In genomic region chr11:78305272-78305671, GRCm38 (mm10) we compare ENCODE assay signal across 25 mouse cellular contexts. TPM values are rescaled to one million over a fixed set of nuclear protein-coding genes. Genes with fewer than 3 reads are reported as not detected.
A peak's percentile ranks its signal among the peaks of the same experiment; 100 is the strongest.
DNase-seq lines count a peak whose midpoint lies in the region; ATAC-seq and TF ChIP-seq lines count a peak whose summit lies in the region.
"Had no signal": no experiment of that assay in that cellular context is flagged by ENCODE, and none has a peak within 500 bp of the region (broad histone marks: within the 10 kb centered on the region; RNA-seq: fewer than 3 reads in every experiment).

No protein-coding gene starts in this region.

- no peak overlapping the region for H3K4me3 ChIP-seq in gastrocnemius, adult 2 months
- no peak overlapping the region for H3K4me3 ChIP-seq in MEL (ENCODE audit: control insufficient read depth in 1 of 2, insufficient read depth in 1 of 2, low read depth in 2 of 2, low read length in 2 of 2)
- H3K4me3 ChIP-seq in liver, embryonic 14.5 days (ENCODE audit: insufficient read depth in 1 of 2, low read depth in 2 of 2, low read length in 2 of 2), result peak overlapping the region; percentile 11 to 12; a peak in 3 of 4 replicates
- H3K4me3 ChIP-seq: heart, embryonic 10.5 days; heart, embryonic 15.5 days; hindbrain, embryonic 12.5 days; intestine, embryonic 15.5 days; limb, embryonic 13.5 days; midbrain, embryonic 13.5 days had no signal

- TF ChIP-seq CTCF in gastrocnemius, adult 2 months (IDR thresholded peaks at IDR 0.05), result no peak
- TF ChIP-seq CTCF in MEL (IDR thresholded peaks at IDR 0.05 in 2 of 3, conservative IDR thresholded peaks at IDR 0.05 in 1 of 3; ENCODE audit: control insufficient read depth in 1 of 3, insufficient read depth in 1 of 3, low read depth in 2 of 3, low read length in 3 of 3, poor library complexity in 1 of 3, severe bottlenecking in 1 of 3), result no peak
- TF ChIP-seq CTCF in liver, embryonic 14.5 days (IDR thresholded peaks at IDR 0.05; ENCODE audit: low read depth), result no peak

- no peak for ATAC-seq in liver, embryonic 14.5 days (ENCODE audit: insufficient read depth)
- ATAC-seq: CD4-positive, CD25-positive, alpha-beta regulatory T cell, adult 4 months; hindbrain, postnatal 0 days; intestine, embryonic 15.5 days; midbrain, embryonic 13.5 days had no signal

- peaks cover 45 to 49% of the 10 kb centered on the region in 2 experiments for H3K36me3 ChIP-seq in MEL (ENCODE audit: control insufficient read depth in 1 of 2, insufficient read depth in 2 of 2, low read length in 2 of 2)
- peaks cover 68% of the 10 kb centered on the region for H3K36me3 ChIP-seq in liver, embryonic 14.5 days (replicated peaks; ENCODE audit: control insufficient read depth, insufficient read depth, low read depth)

- TF ChIP-seq EP300 in MEL (IDR thresholded peaks at IDR 0.05; ENCODE audit: low read depth in 1 of 2, low read length in 2 of 2), result no peak
- TF ChIP-seq EP300 in liver, embryonic 14.5 days (IDR thresholded peaks at IDR 0.05; ENCODE audit: low read depth), result no peak

- intact Hi-C loops in gastrocnemius, adult 2 months (cut with DNase I), result no loop called here

- WGBS in liver, embryonic 14.5 days (ENCODE audit: insufficient replicate concordance), result 82% methylated on average over 4 of the region's 4 CpGs

- TF ChIP-seq POLR2A in MEL (IDR thresholded peaks at IDR 0.05; ENCODE audit: control insufficient read depth in 1 of 2, insufficient read depth in 1 of 2, low read depth in 1 of 2, low read length in 2 of 2, poor library complexity in 1 of 2), result no peak

- H3K79me2 ChIP-seq in MEL (ENCODE audit: control insufficient read depth, insufficient read depth, low read length, poor library complexity), result peaks cover 41% of the 10 kb centered on the region

- peak; percentile 27 for DNase-seq in adrenal gland, postnatal 14 days
- DNase-seq in adrenal gland, postnatal 4 days (ENCODE audit: low spot score in 2 of 2), result no peak
- DNase-seq in gastrocnemius, adult 2 months, result no peak
- DNase-seq in gastrocnemius, adult 8-10 months (ENCODE audit: low spot score in 2 of 2), result no peak
- DNase-seq in MEL (ENCODE audit: low read depth, low spot score), result no peak
- no peak for DNase-seq in liver, embryonic 14.5 days (ENCODE audit: low read depth in 3 of 3, low spot score in 3 of 3)
- DNase-seq in spleen, postnatal 4 days (ENCODE audit: low spot score in 2 of 2), result no peak
- DNase-seq in heart, adult 9 months (ENCODE audit: low spot score in 2 of 2), result no peak
- DNase-seq: cerebellum, adult 8-10 months; cerebellum, postnatal 25 days; heart, postnatal 36 days; kidney, adult 2 months; kidney, postnatal 36 days; lung, adult 2 months; lung, postnatal 10 days; thymus, postnatal 4 days had no signal

- no peaks in the 10 kb centered on the region for H3K9me3 ChIP-seq in MEL (replicated peaks; ENCODE audit: insufficient read depth, low read length)
- H3K9me3 ChIP-seq in liver, embryonic 14.5 days (ENCODE audit: control insufficient read depth, low read length), result no peaks in the 10 kb centered on the region
- H3K9me3 ChIP-seq: heart, embryonic 10.5 days; heart, embryonic 15.5 days; hindbrain, embryonic 12.5 days; intestine, embryonic 15.5 days; limb, embryonic 13.5 days; midbrain, embryonic 13.5 days had no signal

- H3K4me2 ChIP-seq in liver, embryonic 14.5 days (ENCODE audit: low read depth), result peak overlapping the region; percentile 36
- H3K4me2 ChIP-seq: heart, embryonic 15.5 days; hindbrain, embryonic 12.5 days; intestine, embryonic 15.5 days; limb, embryonic 13.5 days; midbrain, embryonic 13.5 days had no signal

- peak overlapping the region; percentile 71 for H3K27ac ChIP-seq in gastrocnemius, adult 2 months
- no peak overlapping the region for H3K27ac ChIP-seq in MEL (ENCODE audit: control insufficient read depth, low read depth, low read length)
- no peak overlapping the region for H3K27ac ChIP-seq in liver, embryonic 14.5 days
- H3K27ac ChIP-seq: heart, embryonic 10.5 days; heart, embryonic 15.5 days; hindbrain, embryonic 12.5 days; hindbrain, postnatal 0 days; intestine, embryonic 15.5 days; limb, embryonic 13.5 days; macrophage; midbrain, embryonic 13.5 days had no signal

- H3K4me1 ChIP-seq in MEL (ENCODE audit: control insufficient read depth in 1 of 2, insufficient read depth in 2 of 2, low read length in 2 of 2), result peaks cover 16 to 17% of the 10 kb centered on the region in 2 experiments; a peak in 3 of 4 replicates
- peaks cover 10 to 12% of the 10 kb centered on the region in 2 experiments for H3K4me1 ChIP-seq in liver, embryonic 14.5 days (replicated peaks; ENCODE audit: control insufficient read depth in 2 of 2, insufficient read depth in 2 of 2, low read length in 1 of 2)

- 0 out of 2 replicates have a peak overlapping the region, but pooled peaks have one; percentile 2 for H3K9ac ChIP-seq in MEL (ENCODE audit: control insufficient read depth, low read depth, low read length, poor library complexity, severe bottlenecking)
- no peak overlapping the region for H3K9ac ChIP-seq in liver, embryonic 14.5 days (replicated peaks)
- H3K9ac ChIP-seq: heart, embryonic 15.5 days; hindbrain, embryonic 12.5 days; intestine, embryonic 15.5 days; limb, embryonic 13.5 days had no signal

- no peaks in the 10 kb centered on the region for H3K27me3 ChIP-seq in MEL (ENCODE audit: control insufficient read depth in 1 of 2, insufficient read depth in 2 of 2, low read length in 2 of 2)
- no peaks in the 10 kb centered on the region for H3K27me3 ChIP-seq in liver, embryonic 14.5 days (ENCODE audit: control insufficient read depth, insufficient read depth, low read length)
- H3K27me3 ChIP-seq: heart, embryonic 15.5 days; hindbrain, embryonic 12.5 days; intestine, embryonic 15.5 days; limb, embryonic 13.5 days; midbrain, embryonic 13.5 days had no signal

- TF ChIP-seq RAD21 in MEL (IDR thresholded peaks at IDR 0.05; ENCODE audit: low read depth, low read length), result no peak

TF ChIP-seq in MEL, 35 proteins besides CTCF, POLR2A, EP300 and RAD21:
- no peak for TF ChIP-seq POLR2AphosphoS5 (IDR thresholded peaks at IDR 0.05; ENCODE audit: borderline replicate concordance, low read depth, low read length)
- no peak for TF ChIP-seq CHD1 (IDR thresholded peaks at IDR 0.05; ENCODE audit: low read depth, low read length)
- no peak for TF ChIP-seq TBP (IDR thresholded peaks at IDR 0.05; ENCODE audit: low read depth, low read length)
- no peak for TF ChIP-seq ZNF384 (IDR thresholded peaks at IDR 0.05; ENCODE audit: low read depth, low read length)

RNA-seq across cellular contexts. Expression of gene Spag5, which starts 3.9 kb away (rescaled TPM):
- 9.7 and 12.4 TPM in 2 replicates for total RNA-seq in adrenal gland, postnatal 14 days (2021)
- 10 to 100 TPM; 28.8 to 31.5 TPM for total RNA-seq in adrenal gland, postnatal 4 days (2021)
- total RNA-seq in gastrocnemius, adult 2 months (2021), result 1 to 10 TPM in 1 of 2 experiments, under 1 TPM in 1; 0.81 to 2.0 TPM
- total RNA-seq in gastrocnemius, adult 8-10 months (2022), result 1 to 10 TPM; 2.2 to 2.8 (median 2.6) TPM
- total RNA-seq in MEL (2012; rRNA removed), result 40.1 and 50.9 TPM in 2 replicates
- polyA plus RNA-seq in MEL (2012; ENCODE audit: insufficient read depth in 1 of 2, insufficient read length in 2 of 2, low read depth in 1 of 2, low replicate concordance in 2 of 2, missing spikeins in 1 of 2), result 100 to 1,000 TPM in 1 of 2 experiments, 10 to 100 TPM in 1; 77.5 to 274 TPM
- polyA plus RNA-seq in liver, embryonic 14.5 days (2012; rRNA removed), result 27.8 and 39.7 TPM in 2 replicates
- polyA plus RNA-seq in liver, embryonic 14.5 days (2014; fragmentation: Nextera tagmentation; extraction: Ambion mirVana), result 27.6 and 31.5 TPM in 2 replicates

RNA-seq across cellular contexts. Expression of gene BC030499, which starts 14.6 kb away (rescaled TPM):
- 0.41 and 0.83 TPM in 2 replicates for total RNA-seq in adrenal gland, postnatal 14 days (2021)
- 1 to 10 TPM in 1 of 2 experiments, under 1 TPM in 1; 0.73 to 1.5 TPM for total RNA-seq in adrenal gland, postnatal 4 days (2021)
- total RNA-seq in gastrocnemius, adult 2 months (2021), result under 1 TPM; 0.75 to 0.87 TPM
- total RNA-seq in gastrocnemius, adult 8-10 months (2022), result under 1 TPM; 0.13 to 0.49 (median 0.16) TPM
- total RNA-seq in MEL (2012; rRNA removed), result 0.73 and 1.6 TPM in 2 replicates
- polyA plus RNA-seq in MEL (2012; ENCODE audit: insufficient read depth in 1 of 2, insufficient read length in 2 of 2, low read depth in 1 of 2, low replicate concordance in 2 of 2, missing spikeins in 1 of 2), result 1 to 10 TPM in 1 of 2 experiments, not detected in 1; 1.1 TPM
- polyA plus RNA-seq in liver, embryonic 14.5 days (2012; rRNA removed), result 0.17 and 0.25 TPM in 2 replicates
- polyA plus RNA-seq in liver, embryonic 14.5 days (2014; fragmentation: Nextera tagmentation; extraction: Ambion mirVana), result 0.06 TPM in 1 of 2 replicates, not detected in the other
- polyA plus RNA-seq: hindbrain, postnatal 0 days had no signal

RNA-seq across cellular contexts. Expression of gene Aldoc, which starts 17.5 kb away (rescaled TPM):
- 8.8 and 9.2 TPM in 2 replicates for total RNA-seq in adrenal gland, postnatal 14 days (2021)
- total RNA-seq in adrenal gland, postnatal 4 days (2021), result 10 to 100 TPM; 15.3 to 16.2 TPM
- total RNA-seq in gastrocnemius, adult 2 months (2021), result 1 to 10 TPM; 1.6 to 2.7 TPM
- 1 to 10 TPM; 1.5 to 2.2 (median 1.7) TPM for total RNA-seq in gastrocnemius, adult 8-10 months (2022)
- 3.0 and 4.0 TPM in 2 replicates for total RNA-seq in MEL (2012; rRNA removed)
- polyA plus RNA-seq in MEL (2012; ENCODE audit: insufficient read depth in 1 of 2, insufficient read length in 2 of 2, low read depth in 1 of 2, low replicate concordance in 2 of 2, missing spikeins in 1 of 2), result 1 to 10 TPM in 1 of 2 experiments, not detected in 1; 8.1 TPM
- polyA plus RNA-seq in liver, embryonic 14.5 days (2012; rRNA removed), result 4.2 TPM in 2 replicates
- polyA plus RNA-seq in liver, embryonic 14.5 days (2014; fragmentation: Nextera tagmentation; extraction: Ambion mirVana), result 6.0 and 6.6 TPM in 2 replicates

RNA-seq across cellular contexts. Expression of gene Pigs, which starts 22.9 kb away (rescaled TPM):
- total RNA-seq in adrenal gland, postnatal 14 days (2021), result 43.0 and 47.6 TPM in 2 replicates
- total RNA-seq in adrenal gland, postnatal 4 days (2021), result 10 to 100 TPM; 58.2 to 58.3 TPM
- 10 to 100 TPM; 20.0 to 21.3 TPM for total RNA-seq in gastrocnemius, adult 2 months (2021)
- 10 to 100 TPM; 19.1 to 25.1 (median 21.3) TPM for total RNA-seq in gastrocnemius, adult 8-10 months (2022)
- 27.6 and 28.5 TPM in 2 replicates for total RNA-seq in MEL (2012; rRNA removed)
- polyA plus RNA-seq in MEL (2012; ENCODE audit: insufficient read depth in 1 of 2, insufficient read length in 2 of 2, low read depth in 1 of 2, low replicate concordance in 2 of 2, missing spikeins in 1 of 2), result 10 to 100 TPM; 51.2 to 97.1 TPM
- polyA plus RNA-seq in liver, embryonic 14.5 days (2012; rRNA removed), result 19.6 and 22.0 TPM in 2 replicates
- polyA plus RNA-seq in liver, embryonic 14.5 days (2014; fragmentation: Nextera tagmentation; extraction: Ambion mirVana), result 23.5 and 26.1 TPM in 2 replicates

RNA-seq across cellular contexts. Expression of gene Unc119, which starts 38.0 kb away (rescaled TPM):
- 24.4 and 26.8 TPM in 2 replicates for total RNA-seq in adrenal gland, postnatal 14 days (2021)
- total RNA-seq in adrenal gland, postnatal 4 days (2021), result 10 to 100 TPM; 55.7 to 67.1 TPM
- 1 to 10 TPM; 7.1 to 9.2 TPM for total RNA-seq in gastrocnemius, adult 2 months (2021)
- total RNA-seq in gastrocnemius, adult 8-10 months (2022), result 10 to 100 TPM in 1 of 4 experiments, 1 to 10 TPM in 3; 5.3 to 14.9 (median 8.4) TPM
- 61.7 and 63.0 TPM in 2 replicates for total RNA-seq in MEL (2012; rRNA removed)
- polyA plus RNA-seq in MEL (2012; ENCODE audit: insufficient read depth in 1 of 2, insufficient read length in 2 of 2, low read depth in 1 of 2, low replicate concordance in 2 of 2, missing spikeins in 1 of 2), result 100 to 1,000 TPM in 1 of 2 experiments, not detected in 1; 140 TPM
- polyA plus RNA-seq in liver, embryonic 14.5 days (2012; rRNA removed), result 33.5 and 40.3 TPM in 2 replicates
- polyA plus RNA-seq in liver, embryonic 14.5 days (2014; fragmentation: Nextera tagmentation; extraction: Ambion mirVana), result 20.9 and 25.2 TPM in 2 replicates

Comparison
In these comparisons a context has a peak if more than half of its experiments do, and no peak if none do; other contexts are left out.
1. H3K4me3 ChIP-seq: peak in liver, embryonic 14.5 days (2 of 2); none in gastrocnemius, adult 2 months (single experiment) and MEL (0 of 2).